Mouse (Mus musculus): ENCODE data around the gene Hyal2. TPM values are rescaled to one million over a fixed set of nuclear protein-coding genes. Genes with fewer than 3 reads are reported as not detected.

Hyal2 gene
- total and polyA plus RNA-seq, 2 experiments from 2014 or later, result 58.6 to 97.3 TPM

DNA sequence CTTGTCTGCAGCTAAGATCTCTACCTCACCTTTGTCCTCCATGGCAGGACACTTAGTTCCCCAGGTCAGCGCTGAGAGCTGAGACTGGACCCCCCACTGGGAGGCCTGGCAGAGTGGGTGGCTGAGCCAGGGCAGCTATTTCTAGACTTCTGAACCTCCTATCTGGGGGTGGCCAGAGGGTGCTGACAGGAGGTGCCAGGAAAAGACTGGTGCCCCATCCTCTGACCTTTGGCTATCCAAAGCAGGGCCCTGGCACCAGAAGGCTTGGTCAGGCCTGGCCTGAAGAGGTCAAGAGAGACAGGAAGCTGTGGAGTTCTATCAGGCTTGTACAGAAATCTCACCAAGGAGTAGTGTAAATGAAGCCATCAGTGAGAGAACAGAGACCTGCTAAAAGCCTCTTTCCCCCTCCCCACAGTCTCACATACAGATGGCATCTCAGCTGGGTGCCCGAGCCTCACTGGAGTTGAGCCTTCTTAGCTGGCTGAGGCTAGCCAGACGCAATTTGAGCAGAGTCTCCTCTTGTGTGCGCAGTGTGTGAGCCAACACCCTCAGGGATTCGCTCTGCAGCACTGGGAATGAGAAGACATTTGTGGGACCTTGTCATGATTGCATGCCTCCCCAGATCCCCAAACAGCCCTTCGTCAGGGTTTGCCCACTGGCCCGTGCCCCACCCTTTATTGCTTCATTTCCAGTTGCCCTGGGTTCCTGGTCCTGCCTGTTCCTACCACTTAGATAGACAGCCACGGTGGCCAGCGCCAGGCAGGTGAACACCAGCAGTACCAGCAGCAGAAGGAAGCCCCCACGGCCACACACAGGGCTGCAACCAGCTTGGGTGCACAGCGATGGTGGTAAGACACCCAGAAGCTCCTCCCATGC, 25.6 kb downstream of the Hyal2 start:
- TF ChIP-seq EP300 (IDR thresholded peaks at IDR 0.05; ENCODE audit: low read depth) (0 out of 2 replicates have a peak, but pooled peaks have one; percentile 36), CTCF (IDR thresholded peaks at IDR 0.05; ENCODE audit: low read depth) (no peak)
- WGBS, result 72% methylated on average over 11 of the region's 11 CpGs
- no peaks in the 10 kb centered on the region for H3K9me3 ChIP-seq (replicated peaks; ENCODE audit: control insufficient read depth, low read length)
- peaks cover 51% of the 10 kb centered on the region for H3K4me1 ChIP-seq (ENCODE audit: control insufficient read depth, insufficient read depth)
- H3K9ac ChIP-seq (replicated peaks; ENCODE audit: low read depth, low read length), result no peak overlapping the region; the same call in 1 of the 2 replicates
- peak; percentile 49 for ATAC-seq (ENCODE audit: insufficient read depth, low read depth)
- no peak overlapping the region for H3K4me2 ChIP-seq (ENCODE audit: low read depth, low read length)
- H3K27me3 ChIP-seq (ENCODE audit: control insufficient read depth, insufficient read depth, low read length), result no peaks in the 10 kb centered on the region
- peak overlapping the region; percentile 77 for H3K27ac ChIP-seq (ENCODE audit: low read depth)
- peak; percentile 79 for DNase-seq (ENCODE audit: low spot score)
- H3K4me3 ChIP-seq (ENCODE audit: low read depth, low read length), result no peak overlapping the region
- peaks cover 46% of the 10 kb centered on the region for H3K36me3 ChIP-seq (replicated peaks; ENCODE audit: control insufficient read depth, insufficient read depth, low read length)

DNA sequence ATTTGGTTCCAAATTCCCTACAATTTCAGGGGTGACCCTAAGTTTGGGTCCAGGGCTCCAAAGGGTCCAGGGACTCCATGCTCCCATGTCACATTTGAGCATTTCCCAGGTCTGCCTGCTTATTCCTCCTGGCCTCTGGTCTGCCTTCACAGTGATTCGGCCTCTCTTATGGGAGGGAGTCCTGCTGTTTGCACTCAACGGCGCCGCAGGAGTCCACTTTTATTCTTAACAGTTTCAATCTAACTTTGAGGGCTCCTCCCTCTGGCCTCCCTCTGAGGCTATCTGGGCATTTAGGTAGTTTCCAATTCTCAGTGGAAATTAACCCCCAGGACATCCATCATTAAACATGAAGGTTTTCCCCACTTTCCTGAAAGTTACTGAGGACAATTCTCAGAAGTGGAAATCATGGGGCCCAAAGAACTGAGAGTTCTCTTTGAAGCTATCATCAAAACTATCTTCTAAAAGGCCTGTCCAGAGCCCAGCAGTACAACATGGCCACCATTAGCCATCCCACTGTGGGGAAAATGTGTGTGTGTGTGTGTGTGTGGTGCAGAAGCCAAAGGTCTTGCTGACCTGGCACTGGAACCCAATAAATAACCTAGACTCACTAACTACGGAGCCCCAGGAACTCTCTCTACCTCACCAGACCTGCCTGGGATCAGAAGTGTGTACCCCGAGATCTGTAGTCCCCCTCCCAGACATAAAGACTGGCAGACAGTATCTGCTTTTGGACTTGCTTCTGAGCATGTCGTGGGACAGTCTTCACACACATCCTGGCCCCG, 26.7 kb downstream of the Hyal2 start:
- 78% methylated on average over 8 of the region's 8 CpGs for WGBS
- no peaks in the 10 kb centered on the region for H3K9me3 ChIP-seq (replicated peaks; ENCODE audit: control insufficient read depth, low read length)
- DNase-seq (ENCODE audit: low spot score), result no peak
- peak overlapping the region; percentile 77 for H3K27ac ChIP-seq (ENCODE audit: low read depth)
- TF ChIP-seq EP300 (IDR thresholded peaks at IDR 0.05; ENCODE audit: low read depth) (no peak), CTCF (IDR thresholded peaks at IDR 0.05; ENCODE audit: low read depth) (no peak)
- H3K4me3 ChIP-seq (ENCODE audit: low read depth, low read length), result no peak overlapping the region
- H3K9ac ChIP-seq (replicated peaks; ENCODE audit: low read depth, low read length), result no peak overlapping the region
- no peak overlapping the region for H3K4me2 ChIP-seq (ENCODE audit: low read depth, low read length)
- no peak for ATAC-seq (ENCODE audit: insufficient read depth, low read depth)
- H3K27me3 ChIP-seq (ENCODE audit: control insufficient read depth, insufficient read depth, low read length), result no peaks in the 10 kb centered on the region
- H3K4me1 ChIP-seq (ENCODE audit: control insufficient read depth, insufficient read depth), result peaks cover 42% of the 10 kb centered on the region
- H3K36me3 ChIP-seq (replicated peaks; ENCODE audit: control insufficient read depth, insufficient read depth, low read length), result peaks cover 46% of the 10 kb centered on the region

- H3K27ac ChIP-seq (ENCODE audit: low read depth), result peak overlapping the region; percentile 91
- peak; percentile 83 for ATAC-seq (ENCODE audit: insufficient read depth, low read depth)
- TF ChIP-seq EP300 (IDR thresholded peaks at IDR 0.05; ENCODE audit: low read depth) (no peak), CTCF (IDR thresholded peaks at IDR 0.05; ENCODE audit: low read depth) (no peak)
- peaks cover 33% of the 10 kb centered on the region for H3K36me3 ChIP-seq (replicated peaks; ENCODE audit: control insufficient read depth, insufficient read depth, low read length)
- peak overlapping the region; percentile 57 for H3K4me2 ChIP-seq (ENCODE audit: low read depth, low read length)
- H3K9ac ChIP-seq (replicated peaks; ENCODE audit: low read depth, low read length), result peak overlapping the region; percentile 53
- H3K27me3 ChIP-seq (ENCODE audit: control insufficient read depth, insufficient read depth, low read length), result no peaks in the 10 kb centered on the region
- DNase-seq (ENCODE audit: low spot score), result peak; percentile 91
- no peaks in the 10 kb centered on the region for H3K9me3 ChIP-seq (replicated peaks; ENCODE audit: control insufficient read depth, low read length)
- H3K4me3 ChIP-seq (ENCODE audit: low read depth, low read length), result peak overlapping the region; percentile 34
- WGBS, result 44% methylated on average over 11 of the region's 11 CpGs
- H3K4me1 ChIP-seq (ENCODE audit: control insufficient read depth, insufficient read depth), result peaks cover 39% of the 10 kb centered on the region
These were observed 29.1 kb downstream of the Hyal2 start for GRCm38 (mm10) chr9:107596619-107597569.

- H3K4me1 ChIP-seq (ENCODE audit: control insufficient read depth, insufficient read depth), result peaks cover 27% of the 10 kb centered on the region
- H3K27ac ChIP-seq (ENCODE audit: low read depth), result no peak overlapping the region
- H3K36me3 ChIP-seq (replicated peaks; ENCODE audit: control insufficient read depth, insufficient read depth, low read length), result peaks cover 18% of the 10 kb centered on the region
- no peak for TF ChIP-seq CTCF (IDR thresholded peaks at IDR 0.05; ENCODE audit: low read depth)
- TF ChIP-seq EP300 (IDR thresholded peaks at IDR 0.05; ENCODE audit: low read depth), result no peak
- no peaks in the 10 kb centered on the region for H3K27me3 ChIP-seq (ENCODE audit: control insufficient read depth, insufficient read depth, low read length)
- no peaks in the 10 kb centered on the region for H3K9me3 ChIP-seq (replicated peaks; ENCODE audit: control insufficient read depth, low read length)
- no peak overlapping the region for H3K4me2 ChIP-seq (ENCODE audit: low read depth, low read length)
- 74% methylated on average over 5 of the region's 5 CpGs for WGBS
- no peak for ATAC-seq (ENCODE audit: insufficient read depth, low read depth)
- no peak for DNase-seq (ENCODE audit: low spot score)
- H3K9ac ChIP-seq (replicated peaks; ENCODE audit: low read depth, low read length), result no peak overlapping the region
- no peak overlapping the region for H3K4me3 ChIP-seq (ENCODE audit: low read depth, low read length)
These were observed 30.6 kb downstream of the Hyal2 start for GRCm38 (mm10) chr9:107598385-107598784.

DNA sequence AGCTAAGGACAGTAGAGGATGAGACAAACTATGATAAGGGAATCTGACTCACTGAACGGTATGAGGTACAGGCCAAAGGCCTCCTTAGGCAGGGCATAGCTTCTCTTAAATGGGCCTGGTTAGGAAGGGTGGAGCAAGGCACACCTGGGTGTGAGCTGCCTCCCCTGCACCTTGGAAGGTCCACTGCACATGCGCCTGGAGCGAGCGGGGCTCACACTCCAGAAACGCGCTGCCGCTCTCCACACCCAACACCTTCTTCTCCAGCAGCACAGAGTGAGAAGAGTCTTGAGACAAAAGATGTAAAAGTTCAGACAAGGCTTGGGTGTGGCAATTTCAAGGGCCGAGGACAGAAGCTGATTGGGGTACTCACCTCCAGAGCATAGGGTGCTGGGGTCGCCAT, 31.7 kb downstream of the Hyal2 start:
- H3K4me2 ChIP-seq (ENCODE audit: low read depth, low read length), result no peak overlapping the region
- H3K4me3 ChIP-seq (ENCODE audit: low read depth, low read length), result no peak overlapping the region
- peaks cover 17% of the 10 kb centered on the region for H3K4me1 ChIP-seq (ENCODE audit: control insufficient read depth, insufficient read depth)
- no peak overlapping the region for H3K9ac ChIP-seq (replicated peaks; ENCODE audit: low read depth, low read length)
- TF ChIP-seq CTCF (IDR thresholded peaks at IDR 0.05; ENCODE audit: low read depth), result no peak
- no peak for TF ChIP-seq EP300 (IDR thresholded peaks at IDR 0.05; ENCODE audit: low read depth)
- no peaks in the 10 kb centered on the region for H3K27me3 ChIP-seq (ENCODE audit: control insufficient read depth, insufficient read depth, low read length)
- peaks cover 7% of the 10 kb centered on the region for H3K36me3 ChIP-seq (replicated peaks; ENCODE audit: control insufficient read depth, insufficient read depth, low read length)
- ATAC-seq (ENCODE audit: insufficient read depth, low read depth), result no peak
- H3K9me3 ChIP-seq (replicated peaks; ENCODE audit: control insufficient read depth, low read length), result no peaks in the 10 kb centered on the region
- 84% methylated on average over 9 of the region's 9 CpGs for WGBS
- no peak overlapping the region for H3K27ac ChIP-seq (ENCODE audit: low read depth)
- no peak for DNase-seq (ENCODE audit: low spot score)
